Mouse (Mus musculus): ENCODE measurements around the gene Scn4a. TPM values are rescaled to one million over a fixed set of nuclear protein-coding genes. Genes with fewer than 3 reads are reported as not detected.
A peak's percentile ranks its signal among the peaks of the same experiment; 100 is the strongest.
"Not testable (repeated sequence)": the region's sequence is repeated elsewhere in the genome, so short reads cannot be mapped to it uniquely, and the experiment has no call there.

Gene Scn4a
- polyA plus RNA-seq, 1 experiment from 2014 or later, result 0.75 TPM

DNA sequence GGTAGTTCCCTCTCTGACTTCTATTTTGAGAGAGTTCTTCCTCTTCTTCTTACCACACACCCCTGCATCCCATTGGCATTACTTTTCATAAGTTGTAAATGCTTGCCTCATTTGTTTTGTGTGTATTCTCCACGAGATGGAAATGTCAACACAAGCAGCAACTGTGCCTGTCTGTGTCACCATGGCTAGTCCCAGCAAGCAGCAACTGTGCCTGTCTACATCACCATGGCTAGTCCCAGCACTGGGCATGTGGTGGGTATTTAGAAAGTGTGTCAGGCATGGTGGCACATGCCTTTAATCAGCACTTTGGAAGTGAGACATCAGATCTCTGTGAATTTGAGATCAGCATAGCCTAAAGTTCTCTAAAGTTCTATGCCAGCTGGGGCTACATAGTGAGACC lies 1.1 kb upstream of the Scn4a start:
- no peaks in the 10 kb centered on the region for H3K27me3 ChIP-seq
- no peak overlapping the region for H3K4me2 ChIP-seq
- no peak overlapping the region for H3K9ac ChIP-seq
- H3K9me3 ChIP-seq (replicated peaks), result no peaks in the 10 kb centered on the region
- H3K36me3 ChIP-seq, result no peaks in the 10 kb centered on the region
- no peak overlapping the region for H3K4me3 ChIP-seq (replicated peaks)
- WGBS, result 51% methylated on average over 1 of the region's 1 CpGs
- peaks cover 18% of the 10 kb centered on the region for H3K4me1 ChIP-seq
- no peak overlapping the region for H3K27ac ChIP-seq
- ATAC-seq (replicated peaks; ENCODE audit: low FRiP score), result no peak

GRCm38 (mm10) chr11:106351941-106352340 lies 1.1 kb downstream of the Scn4a start:
- Histone ChIP-seq H3K4me1 (peaks cover 18% of the 10 kb centered on the region), H3K36me3 (no peaks in the 10 kb centered on the region), H3K27ac (no peak overlapping the region), H3K27me3 (no peaks in the 10 kb centered on the region), H3K9ac (no peak overlapping the region), H3K9me3 (replicated peaks) (no peaks in the 10 kb centered on the region), H3K4me3 (replicated peaks) (no peak overlapping the region), H3K4me2 (no peak overlapping the region)
- 79% methylated on average over 4 of the region's 4 CpGs for WGBS
- no peak for ATAC-seq (replicated peaks; ENCODE audit: low FRiP score)

DNA sequence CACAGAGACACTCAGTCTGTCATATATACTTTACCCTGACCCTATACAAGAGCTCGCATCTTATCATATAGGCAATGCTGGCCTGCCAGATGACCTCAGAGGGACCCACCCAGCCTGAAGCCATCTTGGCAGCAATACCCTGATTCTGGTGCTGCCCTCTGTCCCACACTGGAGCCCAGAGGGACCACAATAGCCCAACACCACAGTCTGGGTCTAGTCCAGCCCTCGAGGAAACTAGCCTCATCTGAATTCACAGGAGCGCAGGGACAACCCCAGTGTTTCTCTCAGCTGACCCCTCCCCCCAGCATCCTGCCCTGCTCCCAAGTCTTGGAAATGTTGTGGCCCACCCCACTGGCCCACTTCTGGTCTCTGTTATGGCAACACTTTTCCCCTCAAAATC lies 1.8 kb downstream of the Scn4a start:
- 48% methylated on average over 3 of the region's 3 CpGs for WGBS
- no peak overlapping the region for H3K27ac ChIP-seq
- H3K36me3 ChIP-seq, result no peaks in the 10 kb centered on the region
- no peaks in the 10 kb centered on the region for H3K27me3 ChIP-seq
- H3K9ac ChIP-seq, result no peak overlapping the region
- ATAC-seq (replicated peaks; ENCODE audit: low FRiP score), result no peak
- H3K4me3 ChIP-seq (replicated peaks), result no peak overlapping the region
- H3K4me1 ChIP-seq, result peaks cover 18% of the 10 kb centered on the region
- H3K9me3 ChIP-seq (replicated peaks), result no peaks in the 10 kb centered on the region
- no peak overlapping the region for H3K4me2 ChIP-seq

DNA sequence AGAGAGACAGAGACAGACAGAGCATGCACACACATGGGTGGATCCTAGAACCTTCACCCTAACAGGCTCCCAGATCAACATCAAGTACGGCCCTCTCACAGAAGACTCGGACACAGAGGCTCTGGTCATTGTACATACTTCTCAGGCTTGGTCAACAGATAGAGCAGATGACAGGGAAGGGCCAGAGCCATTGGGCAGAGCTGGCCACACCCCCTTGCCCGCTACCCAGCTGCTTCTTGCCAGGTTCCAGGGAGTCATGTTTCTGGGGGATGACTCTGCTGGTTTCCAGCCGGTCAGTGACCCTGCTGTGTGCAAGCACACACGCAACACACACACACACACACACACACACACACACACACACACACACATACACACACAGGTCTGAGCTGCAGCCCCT lies 2.2 kb downstream of the Scn4a start:
- Histone ChIP-seq H3K4me1 (peaks cover 17% of the 10 kb centered on the region), H3K4me2 (no peak overlapping the region), H3K9ac (no peak overlapping the region), H3K9me3 (replicated peaks) (no peaks in the 10 kb centered on the region), H3K27me3 (no peaks in the 10 kb centered on the region), H3K27ac (no peak overlapping the region), H3K4me3 (replicated peaks) (no peak overlapping the region), H3K36me3 (no peaks in the 10 kb centered on the region)
- 35% methylated on average over 5 of the region's 5 CpGs for WGBS
- 0 out of 2 replicates have a peak, but pooled peaks have one; percentile 61 for ATAC-seq (replicated peaks; ENCODE audit: low FRiP score)

GRCm38 (mm10) chr11:106349772-106350171 lies 3.3 kb downstream of the Scn4a start:
- no peak overlapping the region for H3K9ac ChIP-seq
- no peak overlapping the region for H3K4me2 ChIP-seq
- WGBS, result 85% methylated on average over 6 of the region's 6 CpGs
- H3K9me3 ChIP-seq (replicated peaks), result no peaks in the 10 kb centered on the region
- no peak overlapping the region for H3K4me3 ChIP-seq (replicated peaks)
- no peak overlapping the region for H3K27ac ChIP-seq
- no peaks in the 10 kb centered on the region for H3K36me3 ChIP-seq
- no peak for ATAC-seq (replicated peaks; ENCODE audit: low FRiP score)
- H3K27me3 ChIP-seq, result no peaks in the 10 kb centered on the region
- H3K4me1 ChIP-seq, result peaks cover 13% of the 10 kb centered on the region

DNA sequence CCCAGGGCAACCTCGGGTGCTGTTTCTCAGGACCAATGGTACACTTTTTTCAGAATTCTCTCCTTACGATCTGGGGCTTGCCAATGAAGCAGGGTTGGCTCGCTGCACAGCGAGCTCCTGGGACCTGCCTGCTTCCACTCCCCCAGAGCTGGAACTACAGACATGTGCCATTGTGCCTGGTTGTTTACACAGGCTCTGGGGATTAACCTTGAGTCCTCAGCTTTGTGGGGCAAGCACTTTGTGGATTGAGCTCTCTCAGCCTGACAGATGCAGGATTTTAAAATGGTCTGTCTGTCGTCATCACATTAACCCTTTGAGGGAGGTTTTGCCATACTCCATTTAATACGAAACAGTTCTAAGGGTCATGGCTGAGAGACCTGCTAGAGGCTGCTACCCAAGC lies 8.2 kb downstream of the Scn4a start:
- no peaks in the 10 kb centered on the region for H3K27me3 ChIP-seq
- H3K4me1 ChIP-seq, result no peaks in the 10 kb centered on the region; the same call in 1 of the 2 replicates
- ATAC-seq (replicated peaks; ENCODE audit: low FRiP score), result no peak
- H3K4me3 ChIP-seq (replicated peaks), result no peak overlapping the region
- no peaks in the 10 kb centered on the region for H3K9me3 ChIP-seq (replicated peaks)
- no peak overlapping the region for H3K27ac ChIP-seq
- WGBS, result 40% methylated on average over 6 of the region's 6 CpGs
- H3K36me3 ChIP-seq, result no peaks in the 10 kb centered on the region
- H3K9ac ChIP-seq, result no peak overlapping the region
- H3K4me2 ChIP-seq, result no peak overlapping the region

DNA sequence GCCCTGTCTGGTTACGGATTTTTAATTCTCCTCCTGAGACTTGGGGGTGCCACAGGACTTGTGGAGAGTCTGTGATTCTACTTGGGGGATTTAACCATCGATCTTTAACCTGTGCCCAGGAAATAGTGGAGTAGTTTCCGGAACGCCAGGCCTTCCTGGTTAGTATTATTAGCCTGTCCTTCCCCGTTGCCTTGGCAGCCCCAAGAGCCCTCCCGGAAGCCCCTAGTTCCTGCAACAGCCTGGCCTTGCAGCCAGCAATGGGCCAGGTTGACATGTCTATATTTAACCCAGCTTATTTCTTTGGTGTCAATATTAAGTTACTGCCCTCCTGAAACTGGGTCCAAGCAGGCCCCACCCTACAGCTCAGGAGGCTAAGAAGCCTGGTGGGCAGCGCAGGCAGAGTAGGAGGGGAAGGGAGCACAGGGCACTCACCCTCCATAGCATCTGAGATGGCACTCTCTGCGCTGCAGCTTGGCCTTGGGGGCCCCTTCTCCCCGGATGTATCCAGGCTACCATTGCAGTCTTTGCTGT lies 12.0 kb downstream of the Scn4a start:
- Histone ChIP-seq H3K4me1 (no peaks in the 10 kb centered on the region; the same call in 1 of the 2 replicates), H3K9ac (no peak overlapping the region), H3K27me3 (no peaks in the 10 kb centered on the region), H3K27ac (no peak overlapping the region), H3K9me3 (replicated peaks) (no peaks in the 10 kb centered on the region), H3K36me3 (no peaks in the 10 kb centered on the region), H3K4me3 (replicated peaks) (no peak overlapping the region), H3K4me2 (no peak overlapping the region)
- ATAC-seq (replicated peaks; ENCODE audit: low FRiP score), result no peak
- WGBS, result 70% methylated on average over 9 of the region's 9 CpGs

GRCm38 (mm10) chr11:106339323-106339722 lies 13.8 kb downstream of the Scn4a start:
- not testable (repeated sequence) for H3K27me3 ChIP-seq; H3K4me2 ChIP-seq; H3K9ac ChIP-seq; ATAC-seq (replicated peaks; ENCODE audit: low FRiP score); H3K36me3 ChIP-seq; H3K9me3 ChIP-seq (replicated peaks); H3K4me3 ChIP-seq (replicated peaks); H3K27ac ChIP-seq; H3K4me1 ChIP-seq
- 91% methylated on average over 4 of the region's 4 CpGs for WGBS

GRCm38 (mm10) chr11:106338870-106339269 lies 14.2 kb downstream of the Scn4a start:
- Histone ChIP-seq H3K27me3 (no peaks in the 10 kb centered on the region), H3K4me2 (no peak overlapping the region), H3K27ac (no peak overlapping the region), H3K9me3 (replicated peaks) (no peaks in the 10 kb centered on the region), H3K36me3 (no peaks in the 10 kb centered on the region), H3K4me1 (peaks cover 6% of the 10 kb centered on the region), H3K9ac (no peak overlapping the region), H3K4me3 (replicated peaks) (no peak overlapping the region)
- WGBS, result 68% methylated on average over 7 of the region's 7 CpGs
- ATAC-seq (replicated peaks; ENCODE audit: low FRiP score), result no peak

- no peaks in the 10 kb centered on the region for H3K36me3 ChIP-seq
- H3K27me3 ChIP-seq, result no peaks in the 10 kb centered on the region
- no peak overlapping the region for H3K4me2 ChIP-seq
- no peak overlapping the region for H3K9ac ChIP-seq
- H3K9me3 ChIP-seq (replicated peaks), result no peaks in the 10 kb centered on the region
- no peak for ATAC-seq (replicated peaks; ENCODE audit: low FRiP score)
- H3K4me1 ChIP-seq, result peaks cover 7% of the 10 kb centered on the region
- no peak overlapping the region for H3K4me3 ChIP-seq (replicated peaks)
- H3K27ac ChIP-seq, result no peak overlapping the region
- 82% methylated on average over 5 of the region's 5 CpGs for WGBS
Measured at GRCm38 (mm10) chr11:106338029-106338428, 15.1 kb downstream of the Scn4a start.

DNA sequence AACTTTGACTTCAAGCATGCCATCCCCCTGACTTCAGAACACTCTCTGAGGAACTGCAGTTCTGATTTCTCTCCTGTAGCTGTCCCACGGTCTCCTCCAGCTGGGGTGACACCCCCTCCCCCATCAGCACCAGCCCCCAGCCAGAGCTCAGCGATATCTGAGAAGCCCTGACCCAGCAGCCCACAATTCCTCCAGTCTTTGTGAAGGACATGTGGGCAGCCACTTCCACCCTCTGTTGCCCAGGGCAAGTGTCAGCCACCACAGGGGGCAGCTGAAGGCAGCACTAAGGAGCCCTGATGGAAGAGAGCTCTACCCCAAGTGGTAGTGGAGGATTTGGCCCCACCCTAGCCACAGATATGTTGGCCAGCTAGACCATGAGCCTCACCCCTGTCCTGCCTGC lies 19.0 kb downstream of the Scn4a start:
- Histone ChIP-seq H3K27ac (peak overlapping the region; percentile 43; the same call in 1 of the 2 replicates), H3K4me2 (no peak overlapping the region), H3K4me3 (replicated peaks) (no peak overlapping the region), H3K36me3 (no peaks in the 10 kb centered on the region), H3K9ac (no peak overlapping the region), H3K4me1 (peaks cover 13% of the 10 kb centered on the region), H3K9me3 (replicated peaks) (no peaks in the 10 kb centered on the region), H3K27me3 (no peaks in the 10 kb centered on the region)
- ATAC-seq (replicated peaks; ENCODE audit: low FRiP score), result peak; percentile 68
- 5% methylated on average over 2 of the region's 2 CpGs for WGBS

- H3K4me2 ChIP-seq, result no peak overlapping the region
- H3K4me3 ChIP-seq (replicated peaks), result no peak overlapping the region
- peaks cover 25% of the 10 kb centered on the region for H3K4me1 ChIP-seq
- H3K27me3 ChIP-seq, result no peaks in the 10 kb centered on the region
- ATAC-seq (replicated peaks; ENCODE audit: low FRiP score), result no peak
- H3K9ac ChIP-seq, result no peak overlapping the region
- no peaks in the 10 kb centered on the region for H3K9me3 ChIP-seq (replicated peaks)
- WGBS, result 51% methylated on average over 4 of the region's 4 CpGs
- no peak overlapping the region for H3K27ac ChIP-seq
- H3K36me3 ChIP-seq, result no peaks in the 10 kb centered on the region
Measured at GRCm38 (mm10) chr11:106332458-106332857, 20.6 kb downstream of the Scn4a start.

GRCm38 (mm10) chr11:106329682-106330081 lies 23.4 kb downstream of the Scn4a start:
- WGBS, result 51% methylated on average over 7 of the region's 7 CpGs
- H3K9me3 ChIP-seq (replicated peaks), result no peaks in the 10 kb centered on the region
- peaks cover 39% of the 10 kb centered on the region for H3K4me1 ChIP-seq
- no peaks in the 10 kb centered on the region for H3K36me3 ChIP-seq
- no peak for ATAC-seq (replicated peaks; ENCODE audit: low FRiP score)
- no peak overlapping the region for H3K9ac ChIP-seq
- no peak overlapping the region for H3K4me3 ChIP-seq (replicated peaks)
- H3K27ac ChIP-seq, result no peak overlapping the region
- H3K4me2 ChIP-seq, result no peak overlapping the region
- H3K27me3 ChIP-seq, result no peaks in the 10 kb centered on the region
